Mouse (Mus musculus): ENCODE measurements around the gene Piezo1.

DNA sequence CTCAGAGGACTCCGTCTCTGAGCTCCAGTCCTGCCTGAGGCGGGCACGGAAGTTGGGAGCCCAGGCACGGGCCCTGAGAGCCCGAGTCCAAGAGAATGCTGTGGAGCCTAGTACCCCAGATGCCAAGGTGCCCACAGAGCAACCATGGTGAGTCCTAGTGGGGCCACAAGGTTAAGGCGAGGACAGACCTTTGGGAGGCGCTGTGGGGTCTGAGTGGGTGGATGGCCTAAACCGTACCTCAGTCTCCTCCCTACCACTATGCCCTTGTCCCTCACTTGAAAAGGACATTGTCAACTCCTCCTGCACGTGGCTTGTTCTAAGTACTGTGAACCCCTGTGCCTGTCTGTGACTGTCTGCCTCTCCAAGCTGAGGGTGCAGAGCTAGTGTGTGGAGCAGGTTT is 18.2 kb upstream of the Piezo1 start:
- TF ChIP-seq CTCF (IDR thresholded peaks at IDR 0.05; ENCODE audit: control insufficient read depth, insufficient read depth, insufficient read length), result no peak
- TF ChIP-seq MYOG (IDR thresholded peaks at IDR 0.05; ENCODE audit: control insufficient read depth, extremely low read depth, insufficient read length), result no peak
- no peak for TF ChIP-seq MYOD1 (IDR thresholded peaks at IDR 0.05; ENCODE audit: control insufficient read depth, insufficient read length, low read depth)
- no peak for TF ChIP-seq MAX (IDR thresholded peaks at IDR 0.05)
